Mouse (Mus musculus): ENCODE measurements around the gene Kcnk5. TPM values are rescaled to one million over a fixed set of nuclear protein-coding genes. Genes with fewer than 3 reads are reported as not detected.

The Kcnk5 gene
- polyA plus RNA-seq, 1 experiment = 6.1 TPM

DNA sequence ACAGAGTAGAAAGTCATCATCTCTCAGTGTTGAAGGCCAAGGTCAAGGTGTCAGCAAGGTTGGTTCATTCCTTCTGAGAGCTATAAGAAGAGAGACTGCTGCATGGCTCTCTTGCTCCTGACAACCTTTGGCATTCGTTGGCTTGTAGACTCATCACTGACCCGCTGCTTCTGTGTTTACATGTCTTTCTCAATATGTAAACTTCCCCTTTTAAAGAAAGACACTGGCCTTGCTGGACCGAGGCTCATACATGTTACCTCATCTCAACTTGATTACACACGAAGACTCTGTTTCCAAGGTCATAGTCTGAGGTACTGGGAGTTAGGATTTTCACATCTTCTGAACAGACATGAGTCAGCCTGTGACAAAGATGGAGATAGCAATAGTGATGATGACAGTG is 24.1 kb upstream of the Kcnk5 start:
- no peaks in the 10 kb centered on the region for H3K4me1 ChIP-seq (replicated peaks; ENCODE audit: control insufficient read depth, insufficient read depth, low read length)
- H3K27ac ChIP-seq (ENCODE audit: control insufficient read depth, insufficient read depth, low read length) = no peak overlapping the region
- no peaks in the 10 kb centered on the region for H3K27me3 ChIP-seq (ENCODE audit: control insufficient read depth, insufficient read depth, low read length)
- no peak for DNase-seq
- H3K4me3 ChIP-seq (ENCODE audit: control insufficient read depth, insufficient read depth, low read length) = no peak overlapping the region
- H3K36me3 ChIP-seq (ENCODE audit: control insufficient read depth, insufficient read depth, low read length) = no peaks in the 10 kb centered on the region
- TF ChIP-seq POLR2A (IDR thresholded peaks at IDR 0.05; ENCODE audit: control insufficient read depth, extremely low read depth, insufficient read depth, low read length, poor library complexity) = no peak
- no peak for TF ChIP-seq CTCF (IDR thresholded peaks at IDR 0.05; ENCODE audit: borderline replicate concordance, control insufficient read depth, extremely low read depth, insufficient read depth, low read length, poor library complexity)
- WGBS = 95% methylated on average over 4 of the region's 4 CpGs

DNA sequence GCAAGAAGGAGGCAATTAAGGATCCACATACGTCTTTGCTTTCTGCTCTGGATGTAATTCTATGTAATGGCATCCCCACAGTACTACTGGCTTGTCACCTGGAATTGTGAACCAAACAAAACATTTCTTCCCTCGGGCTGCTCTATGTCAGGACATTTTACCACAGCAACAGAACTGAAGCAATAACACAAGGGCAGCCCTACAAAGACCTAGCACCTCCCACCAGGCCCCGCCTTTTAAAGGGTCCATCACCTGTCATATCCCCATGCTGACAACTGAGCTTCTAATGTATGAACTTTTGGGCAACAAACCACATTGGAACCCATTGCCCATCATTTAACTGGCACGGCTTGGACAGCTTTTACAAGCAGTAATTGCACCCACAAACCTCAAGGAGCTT is 21.7 kb upstream of the Kcnk5 start:
- H3K27me3 ChIP-seq (ENCODE audit: control insufficient read depth, insufficient read depth, low read length) = no peaks in the 10 kb centered on the region
- TF ChIP-seq CTCF (IDR thresholded peaks at IDR 0.05; ENCODE audit: borderline replicate concordance, control insufficient read depth, extremely low read depth, insufficient read depth, low read length, poor library complexity) = no peak
- TF ChIP-seq POLR2A (IDR thresholded peaks at IDR 0.05; ENCODE audit: control insufficient read depth, extremely low read depth, insufficient read depth, low read length, poor library complexity) = no peak
- no peak overlapping the region for H3K4me3 ChIP-seq (ENCODE audit: control insufficient read depth, insufficient read depth, low read length)
- no peaks in the 10 kb centered on the region for H3K4me1 ChIP-seq (replicated peaks; ENCODE audit: control insufficient read depth, insufficient read depth, low read length)
- H3K36me3 ChIP-seq (ENCODE audit: control insufficient read depth, insufficient read depth, low read length) = no peaks in the 10 kb centered on the region
- no peak for DNase-seq
- no peak overlapping the region for H3K27ac ChIP-seq (ENCODE audit: control insufficient read depth, insufficient read depth, low read length)
- WGBS = 46% methylated on average over 4 of the region's 4 CpGs

DNA sequence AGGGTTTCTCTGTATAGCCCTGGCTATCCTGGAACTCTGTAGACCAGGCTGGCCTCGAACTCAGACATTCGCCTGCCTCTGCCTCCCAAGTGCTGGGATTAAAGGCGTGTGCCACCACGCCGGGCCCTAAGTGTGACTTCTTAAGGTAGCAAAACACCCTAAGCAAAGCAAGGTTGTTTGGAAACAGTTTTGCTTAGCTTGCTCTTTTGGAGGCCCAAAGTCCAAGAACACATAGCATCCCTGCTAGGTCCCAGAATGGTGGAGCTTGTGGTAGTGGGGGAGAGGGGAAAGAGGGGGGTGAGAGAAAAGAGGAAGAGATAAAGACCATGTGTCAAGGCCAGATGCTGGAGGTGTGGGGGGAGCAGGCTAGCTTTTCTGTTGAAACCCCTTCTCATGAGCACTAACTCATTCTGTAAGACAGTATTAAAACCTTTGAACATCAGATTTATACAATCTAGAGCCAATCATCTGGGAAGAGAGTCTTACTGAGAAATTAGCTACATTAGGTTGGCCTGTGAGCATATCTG is 21.1 kb upstream of the Kcnk5 start:
- H3K36me3 ChIP-seq (ENCODE audit: control insufficient read depth, insufficient read depth, low read length) = no peaks in the 10 kb centered on the region
- no peak for DNase-seq
- 96% methylated on average over 5 of the region's 5 CpGs for WGBS
- H3K4me3 ChIP-seq (ENCODE audit: control insufficient read depth, insufficient read depth, low read length) = no peak overlapping the region
- no peaks in the 10 kb centered on the region for H3K27me3 ChIP-seq (ENCODE audit: control insufficient read depth, insufficient read depth, low read length)
- TF ChIP-seq CTCF (IDR thresholded peaks at IDR 0.05; ENCODE audit: borderline replicate concordance, control insufficient read depth, extremely low read depth, insufficient read depth, low read length, poor library complexity) (no peak), POLR2A (IDR thresholded peaks at IDR 0.05; ENCODE audit: control insufficient read depth, extremely low read depth, insufficient read depth, low read length, poor library complexity) (no peak)
- no peak overlapping the region for H3K27ac ChIP-seq (ENCODE audit: control insufficient read depth, insufficient read depth, low read length)
- H3K4me1 ChIP-seq (replicated peaks; ENCODE audit: control insufficient read depth, insufficient read depth, low read length) = no peaks in the 10 kb centered on the region

DNA sequence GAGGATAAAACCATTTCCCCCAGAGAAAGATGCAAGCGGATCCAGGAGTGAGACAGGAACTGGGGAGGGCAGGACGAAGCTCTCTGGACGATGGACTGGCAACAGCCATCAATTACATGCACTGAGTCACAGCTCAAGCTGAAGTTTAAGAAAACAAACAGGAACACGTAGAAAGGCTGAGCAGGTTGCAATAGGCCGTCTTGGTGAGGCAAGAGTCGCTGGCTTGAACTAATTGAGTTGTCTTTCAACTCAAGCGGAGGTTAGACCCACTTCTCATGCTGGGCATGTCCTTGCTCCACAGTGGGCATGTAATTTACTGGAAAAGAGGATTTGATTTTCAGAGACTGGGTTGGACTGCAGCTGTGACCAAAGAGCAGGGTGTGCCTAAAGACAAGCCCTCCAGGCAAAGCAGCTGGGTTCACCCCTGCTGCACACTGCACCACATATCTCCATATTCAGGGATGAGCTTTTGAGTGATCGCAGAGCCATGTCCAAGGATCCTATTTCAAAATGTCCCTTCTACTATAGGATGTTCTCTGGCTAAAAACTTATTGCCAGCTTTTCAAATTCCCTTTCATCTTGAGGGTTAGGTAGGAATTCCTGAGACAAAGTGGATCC is 19.6 kb upstream of the Kcnk5 start:
- no peak for DNase-seq
- no peaks in the 10 kb centered on the region for H3K4me1 ChIP-seq (replicated peaks; ENCODE audit: control insufficient read depth, insufficient read depth, low read length)
- no peak overlapping the region for H3K4me3 ChIP-seq (ENCODE audit: control insufficient read depth, insufficient read depth, low read length)
- 92% methylated on average over 8 of the region's 8 CpGs for WGBS
- no peak for TF ChIP-seq POLR2A (IDR thresholded peaks at IDR 0.05; ENCODE audit: control insufficient read depth, extremely low read depth, insufficient read depth, low read length, poor library complexity)
- no peak for TF ChIP-seq CTCF (IDR thresholded peaks at IDR 0.05; ENCODE audit: borderline replicate concordance, control insufficient read depth, extremely low read depth, insufficient read depth, low read length, poor library complexity)
- no peaks in the 10 kb centered on the region for H3K36me3 ChIP-seq (ENCODE audit: control insufficient read depth, insufficient read depth, low read length)
- H3K27me3 ChIP-seq (ENCODE audit: control insufficient read depth, insufficient read depth, low read length) = no peaks in the 10 kb centered on the region
- no peak overlapping the region for H3K27ac ChIP-seq (ENCODE audit: control insufficient read depth, insufficient read depth, low read length)

DNA sequence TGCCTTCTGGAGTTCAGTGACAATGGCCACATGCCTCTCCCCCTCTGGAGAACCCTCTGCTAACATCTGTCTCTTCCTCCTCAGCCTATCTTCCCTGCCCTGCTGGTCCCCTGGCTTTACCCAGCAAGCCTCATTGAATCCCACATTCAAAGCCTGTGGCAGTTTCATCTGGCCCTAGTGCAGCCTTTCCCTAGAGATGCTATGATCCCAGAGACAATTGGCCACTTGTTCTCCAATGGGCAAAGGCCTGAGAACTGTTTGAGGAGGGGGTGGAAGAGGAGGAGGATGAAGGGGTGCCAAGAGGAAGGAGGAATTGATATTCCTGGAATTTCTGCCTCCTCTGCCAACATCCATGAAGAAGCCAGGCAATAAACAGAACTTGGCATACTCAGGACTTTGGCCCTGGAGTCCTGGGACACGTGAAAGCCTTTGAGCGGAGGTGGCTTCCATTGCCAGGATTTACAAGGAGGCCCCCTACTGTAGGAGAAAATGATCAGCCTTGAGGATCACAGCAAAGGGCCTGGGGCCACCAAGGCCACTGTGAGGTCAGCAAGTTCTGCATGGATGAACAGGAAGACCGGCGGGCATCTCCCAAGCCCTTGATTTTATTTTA is 11.6 kb upstream of the Kcnk5 start:
- Histone ChIP-seq H3K4me3 (ENCODE audit: control insufficient read depth, insufficient read depth, low read length) (no peak overlapping the region), H3K4me1 (replicated peaks; ENCODE audit: control insufficient read depth, insufficient read depth, low read length) (no peaks in the 10 kb centered on the region), H3K27ac (ENCODE audit: control insufficient read depth, insufficient read depth, low read length) (no peak overlapping the region), H3K27me3 (ENCODE audit: control insufficient read depth, insufficient read depth, low read length) (no peaks in the 10 kb centered on the region), H3K36me3 (ENCODE audit: control insufficient read depth, insufficient read depth, low read length) (no peaks in the 10 kb centered on the region)
- WGBS = 93% methylated on average over 4 of the region's 4 CpGs
- DNase-seq = no peak
- no peak for TF ChIP-seq POLR2A (IDR thresholded peaks at IDR 0.05; ENCODE audit: control insufficient read depth, extremely low read depth, insufficient read depth, low read length, poor library complexity)
- TF ChIP-seq CTCF (IDR thresholded peaks at IDR 0.05; ENCODE audit: borderline replicate concordance, control insufficient read depth, extremely low read depth, insufficient read depth, low read length, poor library complexity) = no peak

DNA sequence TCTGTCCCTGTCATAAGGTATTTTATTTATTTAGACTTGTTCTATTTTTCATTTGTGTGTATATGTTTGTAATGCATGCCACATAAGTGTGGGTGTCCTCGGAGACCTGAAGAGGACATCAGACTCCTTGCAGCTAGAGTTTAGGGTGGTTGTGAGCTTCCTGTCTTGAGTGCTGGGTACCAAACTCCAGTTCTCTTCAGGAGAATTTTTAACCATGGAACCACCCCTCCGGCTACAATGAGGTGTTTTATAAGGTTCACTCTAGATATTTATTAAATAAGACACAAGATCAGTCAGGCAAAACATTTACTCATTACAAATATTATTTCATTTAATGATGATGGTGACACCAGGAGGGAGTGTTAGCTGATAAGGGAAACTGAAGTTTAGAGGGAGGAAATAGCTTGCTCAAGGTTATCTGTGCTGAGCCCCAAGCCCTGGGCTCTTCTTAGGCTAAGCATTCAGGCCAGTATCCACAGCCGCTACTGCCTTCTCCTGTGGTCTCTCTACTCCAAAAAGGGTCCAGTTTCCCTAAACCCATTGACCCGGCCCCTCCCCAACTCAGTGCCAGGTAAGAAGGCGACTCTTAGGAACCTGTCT is 9.6 kb upstream of the Kcnk5 start:
- TF ChIP-seq CTCF (IDR thresholded peaks at IDR 0.05; ENCODE audit: borderline replicate concordance, control insufficient read depth, extremely low read depth, insufficient read depth, low read length, poor library complexity) (no peak), POLR2A (IDR thresholded peaks at IDR 0.05; ENCODE audit: control insufficient read depth, extremely low read depth, insufficient read depth, low read length, poor library complexity) (no peak)
- Histone ChIP-seq H3K27me3 (ENCODE audit: control insufficient read depth, insufficient read depth, low read length) (no peaks in the 10 kb centered on the region), H3K4me3 (ENCODE audit: control insufficient read depth, insufficient read depth, low read length) (no peak overlapping the region), H3K27ac (ENCODE audit: control insufficient read depth, insufficient read depth, low read length) (no peak overlapping the region), H3K4me1 (replicated peaks; ENCODE audit: control insufficient read depth, insufficient read depth, low read length) (no peaks in the 10 kb centered on the region), H3K36me3 (ENCODE audit: control insufficient read depth, insufficient read depth, low read length) (no peaks in the 10 kb centered on the region)
- WGBS = 95% methylated on average over 5 of the region's 5 CpGs
- no peak for DNase-seq

Measured in thymus, adult 2 months (tissue).